Mouse (Mus musculus) urinary bladder, postnatal 14 days (tissue): ENCODE measurements at regions not wholly inside any gene's neighbourhood (a gene's known extent, or its start where the extent isn't known, plus 50 kb on each side); places are given as distances from the start of the nearest gene placed in this dataset.

ENCODE experiments used
- DNase-seq: peaks from one replicate; pipeline ENCODE4 v3.0.0; 2021; ENCODE audit warnings: low spot score

- DNase-seq: no peak
Observed at GRCm38 (mm10) chr3:155979636-155980035, 582.0 kb upstream of the Negr1 start.

DNA sequence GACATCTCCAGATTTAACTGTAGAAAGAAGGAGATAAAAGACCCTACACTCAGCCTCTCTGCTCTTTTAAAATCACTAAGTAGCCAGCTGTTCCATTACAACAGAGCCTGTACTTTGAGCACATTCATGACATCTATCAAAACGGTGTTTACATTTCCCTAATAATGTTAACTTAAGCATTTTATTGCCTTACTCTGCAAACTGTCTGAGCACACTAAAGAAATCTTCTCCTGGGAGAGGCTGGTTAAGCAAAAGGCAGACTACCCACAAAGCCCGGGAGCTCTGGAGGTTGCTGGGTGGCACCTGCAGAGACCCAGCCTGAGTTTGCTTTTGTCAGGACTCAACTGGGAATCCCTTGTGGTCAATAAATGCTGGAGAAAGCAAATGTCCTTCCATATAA lies 567.5 kb upstream of the Negr1 start:
- DNase-seq: no peak

- DNase-seq: no peak
Observed at GRCm38 (mm10) chr3:156017676-156018230, 543.8 kb upstream of the Negr1 start.

GRCm38 (mm10) chr3:156028602-156029188 lies 532.9 kb upstream of the Negr1 start:
- DNase-seq: no peak

GRCm38 (mm10) chr3:156070257-156070656 lies 491.3 kb upstream of the Negr1 start:
- no peak for DNase-seq

DNA sequence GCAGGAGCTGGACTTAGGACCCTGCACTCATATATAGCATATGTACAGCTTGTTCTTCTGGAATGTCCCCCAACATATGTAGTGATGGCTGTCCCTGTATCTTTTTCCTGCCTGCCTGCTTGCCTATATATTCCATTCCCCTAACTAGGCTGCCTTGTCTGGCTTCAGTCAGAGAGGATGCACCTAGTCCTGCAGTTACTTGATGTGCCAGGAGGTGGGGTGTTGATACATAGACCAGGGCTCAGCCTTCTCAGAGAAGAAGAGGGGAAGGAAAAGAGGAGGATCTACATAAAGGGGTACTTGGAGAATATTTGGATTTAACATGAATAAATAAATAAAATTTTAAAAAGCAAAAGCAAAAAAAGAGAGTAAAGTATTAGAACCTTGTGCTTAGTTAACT lies 479.3 kb upstream of the Negr1 start:
- no peak for DNase-seq

GRCm38 (mm10) chr3:156093689-156094088 lies 467.9 kb upstream of the Negr1 start:
- no peak for DNase-seq

DNA sequence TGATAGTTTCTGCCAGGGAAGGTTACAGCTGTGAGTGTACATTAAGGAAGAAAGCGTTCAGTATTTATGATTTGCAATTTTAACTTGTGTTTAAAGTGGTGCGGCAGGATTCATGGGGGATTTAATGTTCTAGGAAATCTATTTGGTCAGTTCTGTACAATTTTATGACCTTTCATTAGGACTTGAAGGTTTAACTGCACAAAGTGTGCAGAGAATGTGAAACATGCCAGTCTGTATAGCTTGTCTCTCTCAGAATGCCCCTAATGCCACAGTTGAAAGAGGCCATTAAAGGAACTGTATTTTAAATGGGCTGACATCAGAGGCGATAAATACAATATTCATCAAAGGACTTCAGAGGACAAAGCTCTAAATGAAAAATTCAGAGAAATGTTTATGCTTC lies 466.6 kb upstream of the Negr1 start:
- no peak for DNase-seq

DNA sequence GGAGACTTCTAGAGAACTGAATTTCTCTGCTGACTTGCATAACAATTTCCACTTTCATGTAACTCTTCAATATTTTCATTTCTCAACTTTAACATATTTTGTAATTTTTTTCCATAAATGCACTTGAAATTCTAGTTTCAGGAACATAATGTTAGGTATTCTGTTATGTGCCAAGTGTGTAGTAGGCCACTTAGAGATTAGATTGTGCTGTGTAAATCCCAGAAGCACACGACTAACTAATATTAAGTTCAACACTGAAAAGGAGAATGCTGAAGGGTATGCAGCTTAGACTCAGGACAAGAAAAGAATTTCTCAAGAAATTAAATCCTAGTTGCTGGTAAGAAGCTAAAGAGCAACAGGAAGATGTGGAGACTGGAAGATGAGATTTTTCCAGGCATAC lies 455.8 kb upstream of the Negr1 start:
- DNase-seq: no peak

GRCm38 (mm10) chr3:156120341-156120740 lies 441.3 kb upstream of the Negr1 start:
- no peak for DNase-seq

DNA sequence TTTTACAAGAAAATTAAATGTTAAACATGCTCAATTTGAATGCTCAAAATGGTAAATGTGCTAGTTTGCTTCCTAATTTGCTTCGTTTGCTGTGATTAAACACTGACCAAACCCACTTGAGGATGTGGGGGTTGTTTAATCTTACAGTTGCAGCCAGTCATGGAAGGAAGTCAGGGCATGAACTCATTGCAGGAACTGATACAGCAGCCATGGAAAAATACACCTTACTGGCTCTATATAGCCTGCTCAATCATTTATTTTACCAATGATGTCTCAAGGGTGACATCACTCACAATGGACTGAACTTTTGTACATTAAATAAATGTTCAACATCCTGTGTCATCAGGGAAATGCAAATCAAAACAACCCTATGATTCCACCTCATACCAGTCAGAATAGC lies 430.0 kb upstream of the Negr1 start:
- DNase-seq: no peak

- DNase-seq: no peak
Observed at GRCm38 (mm10) chr3:156141355-156141754, 420.2 kb upstream of the Negr1 start.

- DNase-seq: no peak
Observed at GRCm38 (mm10) chr3:156149322-156149721, 412.3 kb upstream of the Negr1 start.

DNA sequence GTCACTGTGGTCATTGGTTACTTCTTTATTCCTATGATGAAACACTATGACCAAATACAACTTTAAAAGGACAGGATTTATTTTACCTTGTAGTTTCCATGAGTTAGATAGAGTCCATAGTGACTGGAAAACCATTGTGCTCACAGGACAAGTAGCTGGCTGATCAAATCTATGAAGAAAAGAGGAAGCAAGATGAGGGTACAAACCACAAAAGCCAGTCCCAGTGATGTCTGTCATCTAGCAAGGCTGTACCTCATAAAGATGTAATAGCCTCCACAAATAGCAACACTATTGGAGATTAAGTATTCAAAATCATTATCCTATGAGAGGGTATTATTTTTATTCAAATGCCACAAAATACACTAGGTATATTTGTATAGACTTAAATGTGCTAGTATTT lies 391.5 kb upstream of the Negr1 start:
- DNase-seq: no peak

- DNase-seq: no peak
Observed at GRCm38 (mm10) chr3:156198688-156199087, 362.9 kb upstream of the Negr1 start.

GRCm38 (mm10) chr3:156199749-156200467 lies 361.7 kb upstream of the Negr1 start:
- DNase-seq: no peak

- DNase-seq: no peak
Observed at GRCm38 (mm10) chr3:156205246-156205645, 356.3 kb upstream of the Negr1 start.

- DNase-seq: no peak
Observed at GRCm38 (mm10) chr3:156208420-156208819, 353.2 kb upstream of the Negr1 start.

- no peak for DNase-seq
Observed at GRCm38 (mm10) chr3:156210827-156211226, 350.8 kb upstream of the Negr1 start.

GRCm38 (mm10) chr3:156214823-156215222 lies 346.8 kb upstream of the Negr1 start:
- no peak for DNase-seq

GRCm38 (mm10) chr3:156232111-156232510 lies 329.5 kb upstream of the Negr1 start:
- DNase-seq: no peak

GRCm38 (mm10) chr3:156235955-156236354 lies 325.6 kb upstream of the Negr1 start:
- DNase-seq: no peak

DNA sequence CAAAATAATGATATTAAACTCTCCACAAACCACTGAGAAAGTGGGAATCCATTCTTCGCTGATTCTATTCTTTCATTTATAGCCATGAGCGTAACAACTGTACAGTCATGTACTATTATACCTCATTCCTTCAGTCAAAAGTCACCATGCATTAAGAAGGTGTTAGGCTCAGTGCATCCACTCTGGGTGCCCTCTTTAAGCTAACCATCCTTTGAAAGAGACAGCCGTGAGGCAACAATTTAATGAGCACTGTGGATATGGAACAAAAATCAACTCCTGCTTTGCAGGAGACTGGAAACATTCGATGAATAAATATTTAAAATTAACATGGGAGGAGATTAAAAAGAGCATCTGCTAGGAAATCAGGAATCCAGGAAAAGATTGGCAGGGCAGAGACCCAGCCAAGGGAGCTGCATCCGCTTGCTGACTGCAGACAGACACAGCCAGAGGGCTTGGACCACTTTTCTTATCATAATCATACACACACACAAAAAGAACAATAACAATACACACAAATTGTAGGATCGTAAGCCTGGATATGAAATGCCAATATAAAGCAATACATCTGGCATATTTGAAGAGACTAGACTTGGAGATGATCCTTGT lies 309.2 kb upstream of the Negr1 start:
- no peak for DNase-seq
